Mouse (Mus musculus) stomach, postnatal 0 days (tissue): ENCODE results near the gene Rnf157.

Experiments
- CTCF ChIP-seq: IDR thresholded peaks from 2 replicates; pipeline ENCODE4 v1.5.1; 2016; ENCODE audit warnings: antibody characterized with exemption, low read depth, mild to moderate bottlenecking, moderate library complexity
- EP300 ChIP-seq: optimal IDR thresholded peaks from 2 replicates; pipeline ENCODE3; 2016; ENCODE audit warnings: antibody characterized with exemption

DNA sequence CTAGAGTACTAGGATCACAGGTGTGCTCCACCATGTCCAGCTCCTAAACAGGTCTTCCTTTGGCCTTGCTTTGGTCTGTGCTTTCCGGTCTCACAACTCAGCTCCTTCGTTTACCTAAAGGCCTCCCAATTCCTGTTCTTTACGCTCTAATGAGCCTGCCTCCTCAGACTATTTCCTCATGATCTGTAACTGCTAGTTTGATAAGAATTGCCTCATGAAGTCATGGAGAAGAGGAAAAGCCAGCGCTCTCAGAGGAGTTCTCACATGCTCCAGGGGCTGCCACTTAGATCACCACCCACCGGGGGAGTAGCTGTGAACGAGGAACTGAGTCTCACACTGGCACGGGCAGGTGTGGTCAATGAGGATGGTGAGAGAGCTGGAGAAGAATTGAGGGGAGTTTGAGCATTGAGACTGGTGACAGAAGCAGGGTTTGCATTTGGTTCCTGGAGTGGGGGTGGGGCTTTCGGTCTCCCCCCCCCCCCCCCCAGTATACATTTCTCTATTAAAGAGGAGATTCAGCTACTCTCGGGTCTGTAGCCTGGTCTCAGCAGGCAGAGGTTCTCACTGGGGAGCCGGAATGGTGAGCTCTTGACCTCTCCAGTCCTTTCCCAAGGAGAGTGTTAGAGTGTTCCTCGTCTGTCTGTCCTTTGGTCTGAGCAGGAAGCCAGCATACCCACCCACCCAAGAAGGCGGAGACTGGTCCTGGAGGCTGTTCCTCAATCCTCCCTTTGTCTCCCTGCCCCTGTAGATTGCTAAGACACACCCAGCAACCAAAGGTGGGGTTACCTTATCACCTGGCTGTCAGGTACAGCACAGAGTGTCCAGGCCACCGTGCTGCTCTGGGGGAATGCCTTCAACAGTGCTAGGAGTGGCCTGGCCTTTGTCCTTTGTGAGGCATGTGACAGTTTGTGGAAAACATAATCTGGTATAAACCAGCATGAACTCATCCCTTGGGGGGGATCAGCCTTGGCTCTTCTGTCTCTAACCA is 16.3 kb upstream of the Rnf157 start:
- TF ChIP-seq EP300 = no peak
- TF ChIP-seq CTCF = no peak
